Mouse (Mus musculus) spleen, adult 2 months (tissue): ENCODE measurements at regions not wholly inside any gene's neighbourhood (a gene's known extent, or its start where the extent isn't known, plus 50 kb on each side); places are given as distances from the start of the nearest gene placed in this dataset.

Source experiments
- DNase-seq, 2 experiments: peaks; one replicate each; pipeline versions ENCODE4 v3.0.0 to v3.0.0-alpha.2; 2012 to 2021; ENCODE audit warnings: low spot score in 2 of 2, low read depth in 1 of 2
- H3K27ac ChIP-seq: fragments of 200-500 bp; 2 replicates; pipeline ENCODE4 v1.5.1; 2012; ENCODE audit warnings: low read length, inconsistent platforms; ENCODE audit not compliant: insufficient read depth
- H3K27me3 ChIP-seq: fragments of 200-500 bp; 2 replicates; pipeline ENCODE4 v1.6.1; 2012; ENCODE audit warnings: mild to moderate bottlenecking, moderate library complexity, low read length, inconsistent platforms; ENCODE audit not compliant: control insufficient read depth, insufficient read depth
- H3K36me3 ChIP-seq: fragments of 200-500 bp; 2 replicates; pipeline ENCODE4 v1.6.1; 2012; ENCODE audit warnings: mild to moderate bottlenecking, low read length, inconsistent platforms; ENCODE audit not compliant: control insufficient read depth, insufficient read depth
- H3K4me1 ChIP-seq: fragments of 200-500 bp; 2 replicates; pipeline ENCODE4 v1.6.1; 2011; ENCODE audit warnings: inconsistent platforms; ENCODE audit not compliant: control insufficient read depth, insufficient read depth, insufficient read length
- H3K4me3 ChIP-seq: fragments of 200-500 bp; 2 replicates; pipeline ENCODE4 v1.5.1; 2011; ENCODE audit warnings: mild to moderate bottlenecking, inconsistent platforms; ENCODE audit not compliant: insufficient read depth, insufficient read length; ENCODE audit errors: extremely low read depth
- CTCF ChIP-seq: fragments of 200-500 bp; IDR thresholded peaks from 2 replicates; pipeline ENCODE4 v1.5.1; 2011; ENCODE audit warnings: mild to moderate bottlenecking, inconsistent platforms; ENCODE audit not compliant: insufficient read depth, insufficient read length, insufficient replicate concordance; ENCODE audit errors: extremely low read depth
- POLR2A ChIP-seq: fragments of 200-500 bp; IDR thresholded peaks from 2 replicates; pipeline ENCODE4 v1.6.1; 2011; ENCODE audit warnings: low read depth, low read length, inconsistent platforms
- WGBS: fragments of 180-500 bp; shearing (Covaris S2); methylation state at CpG from one replicate; pipeline ENCODE4 v1.1.7; 2018; 5-methylcytosine and 5-hydroxymethylcytosine counted together

- Histone ChIP-seq H3K4me3 (no peak overlapping the region), H3K27me3 (no peaks in the 10 kb centered on the region), H3K36me3 (no peaks in the 10 kb centered on the region), H3K27ac (no peak overlapping the region), H3K4me1 (peaks cover 14% of the 10 kb centered on the region)
- 82% methylated on average over 19 of the region's 19 CpGs for WGBS
- no peak for DNase-seq
- TF ChIP-seq CTCF (no peak), POLR2A (no peak)
Measured at GRCm38 (mm10) chr2:174884232-174885225, 124.1 kb downstream of the Edn3 start.

- TF ChIP-seq POLR2A (no peak), CTCF (no peak)
- H3K27me3 ChIP-seq: no peaks in the 10 kb centered on the region
- no peak overlapping the region for H3K4me3 ChIP-seq
- H3K4me1 ChIP-seq: no peaks in the 10 kb centered on the region
- no peak overlapping the region for H3K27ac ChIP-seq
- no peaks in the 10 kb centered on the region for H3K36me3 ChIP-seq
- no peak for DNase-seq
- WGBS: 86% methylated on average over 7 of the region's 7 CpGs
Measured at GRCm38 (mm10) chr2:174892658-174893057, 117.4 kb upstream of the Gm14444 start.

GRCm38 (mm10) chr2:174897424-174897823, 112.6 kb upstream of the Gm14444 start:
- Histone ChIP-seq H3K27ac (no peak overlapping the region), H3K4me1 (no peaks in the 10 kb centered on the region), H3K36me3 (no peaks in the 10 kb centered on the region), H3K4me3 (no peak overlapping the region), H3K27me3 (no peaks in the 10 kb centered on the region)
- no peak for DNase-seq
- 61% methylated on average over 8 of the region's 8 CpGs for WGBS
- TF ChIP-seq POLR2A: no peak
- no peak for TF ChIP-seq CTCF

- no peak for DNase-seq
- Histone ChIP-seq H3K36me3 (no peaks in the 10 kb centered on the region), H3K27ac (no peak overlapping the region), H3K4me3 (no peak overlapping the region), H3K4me1 (no peaks in the 10 kb centered on the region), H3K27me3 (no peaks in the 10 kb centered on the region)
- TF ChIP-seq CTCF (no peak), POLR2A (no peak)
- 73% methylated on average over 5 of the region's 5 CpGs for WGBS
Measured at GRCm38 (mm10) chr2:174899940-174900670, 109.9 kb upstream of the Gm14444 start.

- no peak for TF ChIP-seq POLR2A
- H3K4me1 ChIP-seq: no peaks in the 10 kb centered on the region
- no peak overlapping the region for H3K4me3 ChIP-seq
- no peaks in the 10 kb centered on the region for H3K27me3 ChIP-seq
- no peaks in the 10 kb centered on the region for H3K36me3 ChIP-seq
- H3K27ac ChIP-seq: no peak overlapping the region
- peak in 1 of 2 experiments; percentile 62 for DNase-seq
Measured at GRCm38 (mm10) chr2:174900671-174900991, 109.4 kb upstream of the Gm14444 start.

- Histone ChIP-seq H3K36me3 (no peaks in the 10 kb centered on the region), H3K27me3 (no peaks in the 10 kb centered on the region), H3K4me1 (no peaks in the 10 kb centered on the region; the same call in 1 of the 2 replicates), H3K27ac (no peak overlapping the region), H3K4me3 (no peak overlapping the region)
- 91% methylated on average over 16 of the region's 16 CpGs for WGBS
- no peak for TF ChIP-seq CTCF
- no peak for TF ChIP-seq POLR2A
- DNase-seq: no peak
Measured at GRCm38 (mm10) chr2:174901801-174902200, 108.2 kb upstream of the Gm14444 start.

GRCm38 (mm10) chr2:174903627-174904026, 106.4 kb upstream of the Gm14444 start:
- no peaks in the 10 kb centered on the region; the same call in 1 of the 2 replicates for H3K4me1 ChIP-seq
- no peak for TF ChIP-seq CTCF
- TF ChIP-seq POLR2A: no peak
- WGBS: 80% methylated on average over 7 of the region's 7 CpGs
- DNase-seq: no peak
- H3K27me3 ChIP-seq: no peaks in the 10 kb centered on the region
- H3K27ac ChIP-seq: no peak overlapping the region
- H3K4me3 ChIP-seq: no peak overlapping the region
- no peaks in the 10 kb centered on the region for H3K36me3 ChIP-seq
